Mouse (Mus musculus): ENCODE data around the gene Fam189a1. TPM values are rescaled to one million over a fixed set of nuclear protein-coding genes. Genes with fewer than 3 reads are reported as not detected.
A peak's percentile ranks its signal among the peaks of the same experiment; 100 is the strongest.

Fam189a1 gene
- polyA plus RNA-seq (2016; fragmentation: Nextera tagmentation; extraction: Ambion mirVana): 0.45 and 0.52 TPM in 2 replicates

- peak; percentile 76 for DNase-seq (ENCODE audit: low spot score)
- H3K27ac ChIP-seq: peak within 1 kb of the TSS; percentile 72
- H3K9me3 ChIP-seq: no peaks in the 10 kb centered on the region
- H3K4me3 ChIP-seq: peak within 1 kb of the TSS; percentile 79
- WGBS: under 1% methylated on average over 50 of the region's 50 CpGs
- H3K4me1 ChIP-seq: peaks cover 13% of the 10 kb centered on the region
- no peaks in the 10 kb centered on the region for H3K36me3 ChIP-seq
- H3K27me3 ChIP-seq (ENCODE audit: insufficient read depth, poor library complexity, severe bottlenecking): peaks cover 54% of the 10 kb centered on the region
Measured at GRCm38 (mm10) chr7:65156514-65156911, at the start of gene Fam189a1. Gene Fam189a1 (minus strand): TSS chr7:65156570.

DNA sequence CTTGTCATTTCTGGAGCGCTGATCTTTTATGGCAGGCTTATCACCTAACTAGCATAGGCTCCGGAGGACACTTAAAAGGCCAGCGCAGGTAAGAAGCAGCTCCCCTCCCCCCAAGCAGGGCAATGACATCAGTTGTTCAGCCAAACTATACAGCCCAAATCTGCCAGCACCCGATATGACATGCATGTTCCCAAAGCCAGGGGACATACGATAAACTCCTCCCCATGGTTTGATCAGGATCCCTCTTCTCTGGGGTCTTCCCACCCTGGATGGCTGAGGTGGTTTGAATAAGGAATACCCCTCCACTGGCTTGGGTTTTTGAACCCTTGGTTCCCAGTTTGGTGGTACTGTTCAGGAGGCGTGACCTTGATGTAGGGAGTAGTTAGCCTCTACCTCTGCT lies 49.7 kb upstream of the Fam189a1 start:
- Histone ChIP-seq H3K4me3 (no peak overlapping the region), H3K36me3 (no peaks in the 10 kb centered on the region), H3K9me3 (peaks cover 4% of the 10 kb centered on the region; the same call in 1 of the 2 replicates), H3K27ac (no peak overlapping the region), H3K4me1 (no peaks in the 10 kb centered on the region), H3K27me3 (ENCODE audit: insufficient read depth, poor library complexity, severe bottlenecking) (no peaks in the 10 kb centered on the region)
- 77% methylated on average over 6 of the region's 6 CpGs for WGBS
- peak; percentile 58 for DNase-seq (ENCODE audit: low spot score)

DNA sequence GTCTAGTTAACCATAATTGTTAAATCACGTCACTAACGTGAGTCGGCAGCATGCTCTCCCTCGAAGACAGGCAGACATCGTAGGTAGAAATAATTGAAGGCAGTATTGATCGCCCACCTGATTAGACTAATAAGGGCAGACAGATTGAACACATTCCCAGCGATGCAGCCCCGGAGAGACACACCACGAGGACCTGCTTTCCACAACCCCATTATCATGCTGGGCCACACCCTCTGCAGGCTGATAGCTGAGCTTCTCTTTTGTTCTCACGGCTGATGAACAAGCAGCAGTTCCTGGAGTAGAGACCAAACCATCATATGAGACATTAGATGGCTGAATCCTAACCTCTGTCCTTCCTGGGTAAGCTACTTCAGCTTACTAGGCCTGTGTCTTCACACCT lies 46.3 kb upstream of the Fam189a1 start:
- WGBS: 84% methylated on average over 10 of the region's 10 CpGs
- Histone ChIP-seq H3K4me1 (no peaks in the 10 kb centered on the region), H3K4me3 (no peak overlapping the region), H3K27ac (no peak overlapping the region), H3K9me3 (peaks cover 4% of the 10 kb centered on the region; the same call in 1 of the 2 replicates), H3K36me3 (no peaks in the 10 kb centered on the region), H3K27me3 (ENCODE audit: insufficient read depth, poor library complexity, severe bottlenecking) (no peaks in the 10 kb centered on the region)
- peak; percentile 60 for DNase-seq (ENCODE audit: low spot score)

GRCm38 (mm10) chr7:65180694-65181093 lies 24.3 kb upstream of the Fam189a1 start:
- H3K27me3 ChIP-seq (ENCODE audit: insufficient read depth, poor library complexity, severe bottlenecking): no peaks in the 10 kb centered on the region
- DNase-seq (ENCODE audit: low spot score): no peak
- no peak overlapping the region for H3K27ac ChIP-seq
- H3K4me1 ChIP-seq: no peaks in the 10 kb centered on the region
- no peaks in the 10 kb centered on the region for H3K9me3 ChIP-seq
- H3K4me3 ChIP-seq: no peak overlapping the region
- WGBS: 60% methylated on average over 5 of the region's 5 CpGs
- no peaks in the 10 kb centered on the region for H3K36me3 ChIP-seq

DNA sequence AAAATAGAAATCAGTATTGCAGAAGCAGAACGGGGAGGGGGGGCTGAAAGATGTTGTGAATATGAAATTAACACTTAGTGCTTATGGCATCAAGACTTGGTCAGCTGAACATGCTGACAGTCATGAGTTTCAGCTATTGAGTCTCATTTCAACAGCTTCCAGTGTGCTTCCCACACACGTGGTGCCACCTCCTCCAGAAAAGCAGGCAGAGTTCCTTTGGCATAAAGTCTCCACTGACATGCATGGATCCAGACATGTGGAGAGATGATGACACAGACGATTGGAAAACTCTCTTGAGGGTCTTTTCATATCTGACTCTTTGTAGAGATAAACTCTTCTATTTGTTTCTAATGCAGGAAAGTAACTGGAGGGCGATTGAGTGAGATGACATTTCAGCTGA lies 14.4 kb upstream of the Fam189a1 start:
- Histone ChIP-seq H3K9me3 (no peaks in the 10 kb centered on the region), H3K4me3 (no peak overlapping the region), H3K27ac (no peak overlapping the region), H3K36me3 (no peaks in the 10 kb centered on the region), H3K27me3 (ENCODE audit: insufficient read depth, poor library complexity, severe bottlenecking) (no peaks in the 10 kb centered on the region), H3K4me1 (no peaks in the 10 kb centered on the region)
- no peak for DNase-seq (ENCODE audit: low spot score)
- whole genome bisulfite sequencing: 74% methylated on average over 4 of the region's 4 CpGs

DNA sequence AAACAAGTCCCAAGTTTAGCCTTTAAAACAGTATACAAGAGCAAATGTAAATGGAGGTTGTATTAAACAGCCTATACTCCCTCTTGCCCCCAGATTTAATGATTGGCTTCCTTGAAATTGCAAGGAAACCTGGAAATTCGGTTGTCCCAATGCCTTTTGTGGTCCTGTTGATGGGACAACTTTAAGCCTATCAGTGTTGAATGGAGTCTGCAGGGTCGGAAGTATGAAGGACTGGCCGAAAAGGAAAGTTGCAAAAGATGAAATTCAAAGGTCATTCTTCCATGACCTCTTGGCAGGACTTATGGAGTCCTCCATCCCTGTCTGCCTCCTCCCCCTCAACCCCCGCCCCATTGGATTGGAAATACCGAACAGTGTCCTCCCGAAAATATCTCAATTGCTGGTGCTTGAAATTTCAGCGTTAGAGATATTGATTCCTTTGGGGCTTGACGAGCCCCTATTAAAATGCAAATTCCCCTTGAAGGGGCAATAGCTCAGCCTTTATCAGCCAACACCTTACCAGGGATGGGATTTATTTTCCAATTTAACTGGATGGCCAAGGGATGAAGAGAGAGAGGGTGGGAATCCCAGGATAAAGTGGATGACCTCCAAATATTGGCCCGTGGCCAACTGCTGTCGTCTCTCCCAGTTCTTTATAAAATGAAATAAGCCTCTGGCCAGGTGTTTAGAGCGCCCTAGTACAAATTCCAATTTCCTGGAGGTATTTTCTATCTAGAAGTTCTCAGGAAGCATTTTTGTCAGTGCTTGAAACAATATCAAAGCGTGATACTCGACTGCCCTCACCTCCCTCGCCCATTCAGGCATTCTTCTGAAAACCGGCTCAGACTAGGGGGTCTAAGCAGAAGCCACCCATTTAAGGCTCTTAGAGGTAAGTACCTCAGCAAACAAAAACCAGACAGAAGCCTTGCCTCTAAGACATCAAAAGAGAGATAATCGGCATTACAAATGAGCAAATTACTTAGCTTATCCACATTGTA lies 958 bp upstream of the Fam189a1 start:
- 18% methylated on average over 16 of the region's 16 CpGs for WGBS
- peaks cover 54% of the 10 kb centered on the region for H3K27me3 ChIP-seq (ENCODE audit: insufficient read depth, poor library complexity, severe bottlenecking)
- H3K27ac ChIP-seq: no peak overlapping the region
- DNase-seq (ENCODE audit: low spot score): no peak
- peak overlapping the region; percentile 79 for H3K4me3 ChIP-seq
- no peaks in the 10 kb centered on the region for H3K9me3 ChIP-seq
- H3K36me3 ChIP-seq: no peaks in the 10 kb centered on the region
- peaks cover 13% of the 10 kb centered on the region for H3K4me1 ChIP-seq

GRCm38 (mm10) chr7:65155628-65156513 lies 499 bp downstream of the Fam189a1 start:
- H3K9me3 ChIP-seq: no peaks in the 10 kb centered on the region
- peak; percentile 77 for DNase-seq (ENCODE audit: low spot score)
- peak overlapping the region; percentile 79 for H3K4me3 ChIP-seq
- peaks cover 54% of the 10 kb centered on the region for H3K27me3 ChIP-seq (ENCODE audit: insufficient read depth, poor library complexity, severe bottlenecking)
- peaks cover 13% of the 10 kb centered on the region for H3K4me1 ChIP-seq
- whole genome bisulfite sequencing: under 1% methylated on average over 119 of the region's 122 CpGs
- H3K27ac ChIP-seq: peak overlapping the region; percentile 72
- no peaks in the 10 kb centered on the region for H3K36me3 ChIP-seq

- H3K4me1 ChIP-seq: peaks cover 13% of the 10 kb centered on the region
- peak; percentile 66 for DNase-seq (ENCODE audit: low spot score)
- peaks cover 54% of the 10 kb centered on the region for H3K27me3 ChIP-seq (ENCODE audit: insufficient read depth, poor library complexity, severe bottlenecking)
- no peak overlapping the region for H3K4me3 ChIP-seq
- no peak overlapping the region for H3K27ac ChIP-seq
- WGBS: 20% methylated on average over 7 of the region's 7 CpGs
- H3K36me3 ChIP-seq: no peaks in the 10 kb centered on the region
- H3K9me3 ChIP-seq: no peaks in the 10 kb centered on the region
Measured at GRCm38 (mm10) chr7:65154576-65154975, 1.8 kb downstream of the Fam189a1 start.

- DNase-seq (ENCODE audit: low spot score): no peak
- no peaks in the 10 kb centered on the region for H3K9me3 ChIP-seq
- peaks cover 52% of the 10 kb centered on the region for H3K27me3 ChIP-seq (ENCODE audit: insufficient read depth, poor library complexity, severe bottlenecking)
- H3K4me3 ChIP-seq: no peak overlapping the region
- peaks cover 13% of the 10 kb centered on the region for H3K4me1 ChIP-seq
- H3K27ac ChIP-seq: no peak overlapping the region
- no peaks in the 10 kb centered on the region for H3K36me3 ChIP-seq
- WGBS: 75% methylated on average over 7 of the region's 7 CpGs
Measured at GRCm38 (mm10) chr7:65153846-65154245, 2.5 kb downstream of the Fam189a1 start.

GRCm38 (mm10) chr7:65151526-65151925 lies 4.8 kb downstream of the Fam189a1 start:
- Histone ChIP-seq H3K36me3 (no peaks in the 10 kb centered on the region), H3K4me3 (no peak overlapping the region), H3K27me3 (ENCODE audit: insufficient read depth, poor library complexity, severe bottlenecking) (peaks cover 35% of the 10 kb centered on the region), H3K9me3 (no peaks in the 10 kb centered on the region), H3K27ac (no peak overlapping the region), H3K4me1 (peaks cover 9% of the 10 kb centered on the region; the same call in 1 of the 2 replicates)
- DNase-seq (ENCODE audit: low spot score): peak; percentile 46
- WGBS: 86% methylated on average over 7 of the region's 7 CpGs

DNA sequence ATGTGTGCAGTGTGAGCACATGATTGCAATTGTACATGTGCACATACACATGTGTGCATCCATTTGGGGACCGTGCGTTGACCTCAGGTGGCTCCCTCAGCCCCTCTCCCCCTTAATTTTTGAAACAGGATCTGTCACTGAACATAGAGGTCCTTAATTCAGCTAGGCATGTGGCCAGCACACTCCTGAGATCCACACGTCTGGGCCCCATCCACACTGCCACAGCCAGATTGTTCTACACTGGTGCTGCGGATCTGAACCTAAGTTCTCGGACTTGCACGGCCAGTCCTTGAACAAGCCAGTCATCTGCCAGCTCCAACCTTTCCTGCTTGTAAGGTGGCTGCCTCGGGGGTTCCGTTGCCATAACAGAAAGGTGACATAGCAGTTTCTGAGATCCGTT lies 7.3 kb downstream of the Fam189a1 start:
- WGBS: 80% methylated on average over 9 of the region's 9 CpGs
- no peaks in the 10 kb centered on the region for H3K36me3 ChIP-seq
- H3K27me3 ChIP-seq (ENCODE audit: insufficient read depth, poor library complexity, severe bottlenecking): peaks cover 18% of the 10 kb centered on the region
- peak; percentile 64 for DNase-seq (ENCODE audit: low spot score)
- no peaks in the 10 kb centered on the region for H3K4me1 ChIP-seq
- H3K4me3 ChIP-seq: no peak overlapping the region
- no peaks in the 10 kb centered on the region for H3K9me3 ChIP-seq
- no peak overlapping the region for H3K27ac ChIP-seq

DNA sequence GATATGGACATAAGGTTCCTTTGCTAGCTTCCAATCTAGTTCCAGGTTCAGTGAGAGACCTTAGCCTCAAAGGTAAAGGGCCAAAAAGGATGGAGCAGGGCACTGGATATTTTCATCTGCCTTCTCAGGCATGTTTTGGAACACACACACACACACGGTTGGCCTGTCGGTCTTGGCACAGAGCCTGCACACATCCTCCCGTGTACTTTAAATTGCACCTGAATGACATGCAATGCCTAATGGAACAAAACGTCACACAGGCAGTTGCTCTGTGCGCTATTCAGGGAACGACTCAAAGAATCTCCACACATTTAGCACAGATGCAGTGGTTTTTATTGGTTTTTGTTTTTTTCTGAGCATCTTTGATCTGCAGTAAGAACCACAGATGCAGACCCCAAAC lies 11.5 kb downstream of the Fam189a1 start:
- no peak overlapping the region for H3K4me3 ChIP-seq
- H3K27ac ChIP-seq: no peak overlapping the region
- H3K9me3 ChIP-seq: no peaks in the 10 kb centered on the region
- H3K36me3 ChIP-seq: no peaks in the 10 kb centered on the region
- peak; percentile 47 for DNase-seq (ENCODE audit: low spot score)
- H3K4me1 ChIP-seq: no peaks in the 10 kb centered on the region
- 87% methylated on average over 6 of the region's 6 CpGs for WGBS
- H3K27me3 ChIP-seq (ENCODE audit: insufficient read depth, poor library complexity, severe bottlenecking): 0 out of 2 replicates have a peak, but pooled peaks cover 7% of the 10 kb centered on the region
